Mouse (Mus musculus) liver, postnatal 0 days (tissue): Measurements from ENCODE around the gene Kdm2a. TPM values are rescaled to one million over a fixed set of nuclear protein-coding genes. Genes with fewer than 3 reads are reported as not detected.
A peak's percentile ranks its signal among the peaks of the same experiment; 100 is the strongest.
"Not testable (repeated sequence)": the region's sequence is repeated elsewhere in the genome, so short reads cannot be mapped to it uniquely, and the experiment has no call there.

ENCODE experiments used
- ATAC-seq: fragments of 200-750 bp; cut with Nextera tagmentation; 2 replicates; pipeline ENCODE4 v1.8.0; 2017; ENCODE audit warnings: mild to moderate bottlenecking, moderate library complexity
- DNase-seq: peaks from one replicate; pipeline ENCODE4 v3.0.0-alpha.2; 2016
- H3K27ac ChIP-seq: fragments of 300-500 bp; sonication (generic); 2 replicates; pipeline ENCODE4 v1.5.1; 2014; ENCODE audit warnings: antibody characterized with exemption, moderate library complexity, mild to moderate bottlenecking, low read depth
- H3K27me3 ChIP-seq: fragments of 300-500 bp; sonication (generic); 2 replicates; pipeline ENCODE4 v1.6.1; 2014; ENCODE audit warnings: low read length, control low read depth, mixed read lengths; ENCODE audit not compliant: insufficient read depth
- H3K36me3 ChIP-seq: fragments of 300-500 bp; sonication (generic); replicated peaks from 2 replicates; pipeline ENCODE4 v1.6.1; 2014; ENCODE audit warnings: mild to moderate bottlenecking, control low read depth, low read length, moderate library complexity, mixed read lengths; ENCODE audit not compliant: insufficient read depth
- H3K4me1 ChIP-seq: fragments of 300-500 bp; sonication (generic); 2 replicates; pipeline ENCODE4 v1.6.1; 2014; ENCODE audit warnings: antibody characterized with exemption, mild to moderate bottlenecking, control low read depth; ENCODE audit not compliant: insufficient read depth
- H3K4me2 ChIP-seq: fragments of 300-500 bp; sonication (generic); 2 replicates; pipeline ENCODE4 v1.6.1; 2014; ENCODE audit warnings: low read depth, mild to moderate bottlenecking, low read length, moderate library complexity, mixed read lengths
- H3K4me3 ChIP-seq: fragments of 300-500 bp; sonication (generic); 2 replicates; pipeline ENCODE4 v1.5.1; 2014; ENCODE audit warnings: low read depth, low read length
- H3K9ac ChIP-seq: fragments of 300-500 bp; sonication (generic); replicated peaks from 2 replicates; pipeline ENCODE4 v1.6.1; 2014; ENCODE audit warnings: mild to moderate bottlenecking, moderate library complexity
- H3K9me3 ChIP-seq: fragments of 300-500 bp; sonication (generic); 2 replicates; pipeline ENCODE4 v1.6.1; 2016; ENCODE audit warnings: mild to moderate bottlenecking, control low read depth, low read length, mixed read lengths
- CTCF ChIP-seq: sonication (generic); IDR thresholded peaks from 2 replicates; pipeline ENCODE4 v1.5.1; 2016; ENCODE audit warnings: antibody characterized with exemption, low read depth
- EP300 ChIP-seq: IDR thresholded peaks from 2 replicates; pipeline ENCODE4 v1.6.1; 2016; ENCODE audit warnings: antibody characterized with exemption, low read depth, mild to moderate bottlenecking
- WGBS: fragments of 180-500 bp; shearing (Covaris S2); extraction: QIAGEN DNeasy Blood & Tissue Kit; methylation state at CpG from one replicate; pipeline ENCODE4 v1.1.7; 2014; ENCODE audit not compliant: insufficient replicate concordance; 5-methylcytosine and 5-hydroxymethylcytosine counted together
- polyA plus RNA-seq: library from polyadenylated mRNA; unstranded; fragments of >200 nt; fragmentation: Nextera tagmentation; extraction: Ambion mirVana; gene quantifications from 2 replicates; pipeline ENCODE4 v1.2.1, GENCODE M21; 2015

Kdm2a gene
- polyA plus RNA-seq, 1 experiment from 2014 or later = 7.8 TPM

DNA sequence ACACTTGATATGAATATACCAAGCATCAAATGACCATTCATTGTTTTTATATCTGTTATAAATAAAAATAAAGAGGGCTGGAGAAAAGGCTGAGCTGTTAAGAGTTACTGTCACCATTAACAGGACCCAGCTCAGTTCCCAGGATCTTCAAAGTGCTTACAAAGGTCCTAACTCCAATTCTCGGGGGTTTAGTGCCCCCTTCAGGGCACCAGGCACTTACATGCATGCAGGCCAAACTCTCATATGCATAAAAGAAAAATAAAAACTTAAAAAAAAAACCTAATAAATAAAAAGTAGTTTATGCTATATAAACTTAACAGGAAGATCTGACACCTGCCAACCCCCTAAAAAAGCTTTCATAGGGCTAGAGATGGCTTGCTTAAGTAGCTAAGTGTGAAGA lies 13.8 kb downstream of the Kdm2a start:
- TF ChIP-seq EP300 (no peak), CTCF (peak; percentile 17; the same call in 1 of the 2 replicates)
- 22% methylated on average over 1 of the region's 1 CpGs for WGBS
- no peak overlapping the region for H3K27ac ChIP-seq

GRCm38 (mm10) chr19:4383306-4383705 lies 14.8 kb downstream of the Kdm2a start:
- H3K27me3 ChIP-seq = no peaks in the 10 kb centered on the region
- no peaks in the 10 kb centered on the region for H3K9me3 ChIP-seq
- H3K4me3 ChIP-seq = no peak overlapping the region
- no peak for DNase-seq
- ATAC-seq = no peak
- H3K27ac ChIP-seq = no peak overlapping the region
- no peak overlapping the region for H3K4me2 ChIP-seq
- TF ChIP-seq CTCF (peak; percentile 9; the same call in 1 of the 2 replicates), EP300 (no peak)
- no peaks in the 10 kb centered on the region for H3K4me1 ChIP-seq
- H3K9ac ChIP-seq = no peak overlapping the region
- H3K36me3 ChIP-seq = peaks cover 28% of the 10 kb centered on the region

More for the DNA sequence above, 13.8 kb downstream of the Kdm2a start:
- no peak for ATAC-seq
- Histone ChIP-seq H3K9ac (no peak overlapping the region), H3K9me3 (no peaks in the 10 kb centered on the region), H3K27me3 (no peaks in the 10 kb centered on the region), H3K4me2 (no peak overlapping the region), H3K4me3 (no peak overlapping the region), H3K36me3 (peaks cover 33% of the 10 kb centered on the region), H3K4me1 (no peaks in the 10 kb centered on the region)
- DNase-seq = no peak

GRCm38 (mm10) chr19:4382303-4382702 lies 15.8 kb downstream of the Kdm2a start:
- not testable (repeated sequence) for H3K4me2 ChIP-seq, H3K9me3 ChIP-seq, H3K27me3 ChIP-seq, DNase-seq, H3K9ac ChIP-seq, H3K4me3 ChIP-seq, H3K27ac ChIP-seq, H3K4me1 ChIP-seq, ATAC-seq
- H3K36me3 ChIP-seq = peaks cover 20% of the 10 kb centered on the region
- WGBS = 88% methylated on average over 1 of the region's 1 CpGs
- TF ChIP-seq CTCF = peak; percentile 17; the same call in 1 of the 2 replicates

GRCm38 (mm10) chr19:4370656-4371055 lies 27.4 kb downstream of the Kdm2a start:
- H3K4me1 ChIP-seq = no peaks in the 10 kb centered on the region
- no peak overlapping the region for H3K4me3 ChIP-seq
- WGBS = 87% methylated on average over 2 of the region's 2 CpGs
- no peak overlapping the region for H3K27ac ChIP-seq
- ATAC-seq (no peak), DNase-seq (no peak)
- H3K4me2 ChIP-seq = no peak overlapping the region
- no peaks in the 10 kb centered on the region for H3K27me3 ChIP-seq
- no peak overlapping the region for H3K9ac ChIP-seq
- no peaks in the 10 kb centered on the region for H3K9me3 ChIP-seq
- peaks cover 12% of the 10 kb centered on the region for H3K36me3 ChIP-seq
- TF ChIP-seq EP300 (no peak), CTCF (no peak)

GRCm38 (mm10) chr19:4370254-4370653 lies 27.8 kb downstream of the Kdm2a start:
- TF ChIP-seq CTCF (no peak), EP300 (no peak)
- DNase-seq = no peak
- no peak for ATAC-seq

GRCm38 (mm10) chr19:4349455-4349854 lies 48.6 kb downstream of the Kdm2a start:
- Histone ChIP-seq H3K27me3 (no peaks in the 10 kb centered on the region), H3K4me1 (no peaks in the 10 kb centered on the region), H3K4me2 (no peak overlapping the region), H3K9ac (no peak overlapping the region), H3K27ac (no peak overlapping the region), H3K4me3 (no peak overlapping the region), H3K9me3 (no peaks in the 10 kb centered on the region), H3K36me3 (peaks cover 66% of the 10 kb centered on the region)
- TF ChIP-seq EP300 (no peak), CTCF (no peak)
- DNase-seq = no peak
- WGBS = 82% methylated on average over 2 of the region's 2 CpGs
- no peak for ATAC-seq

More at GRCm38 (mm10) chr19:4370254-4370653, 27.8 kb downstream of the Kdm2a start:
- Histone ChIP-seq H3K27me3 (no peaks in the 10 kb centered on the region), H3K9me3 (no peaks in the 10 kb centered on the region), H3K4me2 (no peak overlapping the region), H3K36me3 (peaks cover 10% of the 10 kb centered on the region), H3K4me1 (no peaks in the 10 kb centered on the region), H3K9ac (no peak overlapping the region), H3K4me3 (no peak overlapping the region), H3K27ac (no peak overlapping the region)
- WGBS = 63% methylated on average over 1 of the region's 1 CpGs

- Histone ChIP-seq H3K9me3 (no peaks in the 10 kb centered on the region), H3K9ac (no peak overlapping the region), H3K4me2 (no peak overlapping the region), H3K4me3 (no peak overlapping the region), H3K36me3 (peaks cover 77% of the 10 kb centered on the region), H3K27me3 (no peaks in the 10 kb centered on the region), H3K27ac (no peak overlapping the region), H3K4me1 (no peaks in the 10 kb centered on the region)
- WGBS = 81% methylated on average over 1 of the region's 1 CpGs
- TF ChIP-seq CTCF (no peak), EP300 (no peak)
- DNase-seq (no peak), ATAC-seq (no peak)
Measured at GRCm38 (mm10) chr19:4346479-4346878, 51.6 kb downstream of the Kdm2a start.
